In the genomic region with DNA sequence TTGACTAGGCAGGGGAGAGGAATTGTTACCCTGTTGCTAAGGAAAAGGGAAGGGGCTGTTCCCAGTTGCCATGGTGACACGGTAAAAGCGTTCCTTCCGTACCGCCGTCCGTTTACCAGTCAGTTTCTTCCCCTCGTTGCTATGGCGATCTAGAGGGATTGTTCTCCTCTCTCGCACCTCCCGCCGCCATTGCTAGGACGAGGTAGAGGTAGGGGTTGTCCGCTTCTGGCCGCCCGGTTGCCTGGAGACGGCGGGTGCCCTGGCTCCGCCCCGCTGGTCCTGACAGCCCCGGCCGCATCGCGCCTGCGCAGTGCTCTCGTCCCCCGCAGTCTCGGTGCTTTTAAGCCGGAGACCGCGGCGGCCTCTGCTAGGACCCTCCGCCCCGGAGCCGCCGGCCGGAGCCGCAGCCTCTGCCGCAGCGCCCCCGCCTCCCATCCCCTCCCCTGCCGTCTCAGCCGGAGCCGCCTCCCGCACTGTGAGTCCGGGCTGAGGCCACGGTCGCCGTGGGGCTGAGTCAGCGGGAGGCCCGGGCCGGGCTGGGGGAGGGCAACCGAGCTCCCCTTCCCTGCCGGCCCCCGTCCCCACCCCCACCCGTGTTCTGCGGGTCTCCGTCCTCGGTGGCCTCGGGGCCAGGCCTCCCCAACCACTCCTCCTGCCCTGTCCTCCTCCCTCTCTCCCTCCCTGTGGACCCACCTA, we compare ENCODE assay signal across 8 mouse cellular contexts. TPM values are rescaled to one million over a fixed set of nuclear protein-coding genes. Genes with fewer than 3 reads are reported as not detected.
DNase-seq lines count a peak whose midpoint lies in the region; ATAC-seq lines count a peak whose summit lies in the region.

Mapre3 (plus strand) TSS at position 218 of the 696 bp plus-strand sequence.

- H3K27me3 ChIP-seq in embryonic facial prominence, embryonic 10.5 days (replicated peaks; ENCODE audit: low read depth, poor library complexity, severe bottlenecking) = peaks cover 9% of the 10 kb centered on the region; the same call in 1 of the 2 replicates
- H3K27me3 ChIP-seq in intestine, embryonic 16.5 days (replicated peaks; ENCODE audit: control insufficient read depth, insufficient read depth, low read length) = 0 out of 2 replicates have a peak, but pooled peaks cover 5% of the 10 kb centered on the region

- no peaks in the 10 kb centered on the region for H3K36me3 ChIP-seq in embryonic facial prominence, embryonic 10.5 days (replicated peaks)
- no peaks in the 10 kb centered on the region for H3K36me3 ChIP-seq in intestine, embryonic 16.5 days (ENCODE audit: control insufficient read depth, insufficient read depth, low read length)

- peak within 1 kb of the TSS; percentile 92 for H3K27ac ChIP-seq in embryonic facial prominence, embryonic 10.5 days (replicated peaks)
- H3K27ac ChIP-seq in intestine, embryonic 16.5 days (ENCODE audit: low read length) = no peak within 1 kb of the TSS

- peak; percentile 87 for DNase-seq in adrenal gland, adult 8-10 months
- DNase-seq in embryonic facial prominence, embryonic 10.5 days (ENCODE audit: low spot score) = peak; percentile 97
- DNase-seq in gonadal fat pad, adult 2 months (ENCODE audit: low read depth) = no peak
- peak; percentile 93 to 96 for DNase-seq in left cerebral cortex, postnatal 25 days (ENCODE audit: low spot score in 2 of 2)
- DNase-seq in mesoderm, embryonic 11.5 days (ENCODE audit: low read depth, low spot score) = peak; percentile 94
- DNase-seq in right cerebral cortex, postnatal 25 days = peak; percentile 94
- peak; percentile 82 to 86 for DNase-seq in urinary bladder, postnatal 36 days (ENCODE audit: low spot score in 2 of 2)

- H3K4me1 ChIP-seq in embryonic facial prominence, embryonic 10.5 days = peaks cover 27% of the 10 kb centered on the region
- peaks cover 17% of the 10 kb centered on the region; the same call in 1 of the 2 replicates for H3K4me1 ChIP-seq in intestine, embryonic 16.5 days (ENCODE audit: control insufficient read depth, insufficient read depth, low read length)

- H3K9ac ChIP-seq in intestine, embryonic 16.5 days (ENCODE audit: low read depth, low read length) = peak within 1 kb of the TSS; percentile 79

- peak; percentile 93 for ATAC-seq in intestine, embryonic 16.5 days

- intact Hi-C loops in left cerebral cortex, postnatal 25 days (cut with DNase I) = no loop called here

- H3K4me2 ChIP-seq in intestine, embryonic 16.5 days (ENCODE audit: low read depth, low read length) = peak within 1 kb of the TSS; percentile 87

- WGBS in embryonic facial prominence, embryonic 10.5 days = under 1% methylated on average over 59 of the region's 59 CpGs
- WGBS in intestine, embryonic 16.5 days = under 1% methylated on average over 50 of the region's 59 CpGs

- H3K9me3 ChIP-seq in embryonic facial prominence, embryonic 10.5 days = no peaks in the 10 kb centered on the region
- H3K9me3 ChIP-seq in intestine, embryonic 16.5 days (ENCODE audit: control insufficient read depth, low read length) = no peaks in the 10 kb centered on the region

- peak within 1 kb of the TSS; percentile 92 for H3K4me3 ChIP-seq in embryonic facial prominence, embryonic 10.5 days
- H3K4me3 ChIP-seq in intestine, embryonic 16.5 days (ENCODE audit: low read length) = peak within 1 kb of the TSS; percentile 84

RNA-seq across cellular contexts. Expression of gene Mapre3, which starts in this region (rescaled TPM):
- 10 to 100 TPM; 75.9 to 93.2 (median 85.2) TPM for total RNA-seq in adrenal gland, adult 8-10 months (2022)
- 15.2 and 15.5 TPM in 2 replicates for polyA plus RNA-seq in embryonic facial prominence, embryonic 10.5 days (2016; fragmentation: Nextera tagmentation; extraction: Ambion mirVana)
- polyA plus RNA-seq in gonadal fat pad, adult 2 months (2012; rRNA removed) = 31.4 and 36.3 TPM in 2 replicates
- 14.0 and 15.4 TPM in 2 replicates for polyA plus RNA-seq in intestine, embryonic 16.5 days (2015; fragmentation: Nextera tagmentation; extraction: Ambion mirVana)
- 100 to 1,000 TPM; 210 to 224 TPM for total RNA-seq in left cerebral cortex, postnatal 25 days (2021)
